12 mouse cellular contexts compared by ENCODE assay signal in genomic region chr8:88390749-88391148, GRCm38 (mm10). TPM values are rescaled to one million over a fixed set of nuclear protein-coding genes. Genes with fewer than 3 reads are reported as not detected.
DNase-seq lines count a peak whose midpoint lies in the region; ATAC-seq and TF ChIP-seq lines count a peak whose summit lies in the region.
"Had no signal": no experiment of that assay in that cellular context is flagged by ENCODE, and none has a peak within 500 bp of the region (broad histone marks: within the 10 kb centered on the region; RNA-seq: fewer than 3 reads in every experiment).

No protein-coding gene starts in this region.

- no peak overlapping the region for H3K9ac ChIP-seq in kidney, embryonic 14.5 days (ENCODE audit: low read depth, low read length)
- H3K9ac ChIP-seq: limb, embryonic 12.5 days had no signal

- 0 out of 2 replicates have a peak, but pooled peaks have one; percentile 8 for TF ChIP-seq CTCF in cortical plate, adult 2 months (IDR thresholded peaks at IDR 0.05; ENCODE audit: extremely low read depth, insufficient read depth, low read length)
- TF ChIP-seq CTCF in small intestine, adult 2 months (IDR thresholded peaks at IDR 0.05; ENCODE audit: extremely low read depth, insufficient read length, insufficient replicate concordance, low read depth, low read length) = peak; percentile 41; the same call in 1 of the 2 replicates

- H3K27me3 ChIP-seq in kidney, embryonic 14.5 days (ENCODE audit: control insufficient read depth, insufficient read depth, low read length) = no peaks in the 10 kb centered on the region
- no peaks in the 10 kb centered on the region for H3K27me3 ChIP-seq in small intestine, adult 2 months (ENCODE audit: control insufficient read depth, insufficient read depth, low read length)
- H3K27me3 ChIP-seq: limb, embryonic 12.5 days had no signal

- no peaks in the 10 kb centered on the region for H3K9me3 ChIP-seq in kidney, embryonic 14.5 days (ENCODE audit: control insufficient read depth, low read length)
- H3K9me3 ChIP-seq: limb, embryonic 12.5 days had no signal

- H3K4me2 ChIP-seq in kidney, embryonic 14.5 days (replicated peaks; ENCODE audit: low read depth, low read length) = no peak overlapping the region
- H3K4me2 ChIP-seq: limb, embryonic 12.5 days had no signal

- H3K36me3 ChIP-seq in kidney, embryonic 14.5 days (ENCODE audit: control insufficient read depth, insufficient read depth, low read length) = no peaks in the 10 kb centered on the region
- no peaks in the 10 kb centered on the region for H3K36me3 ChIP-seq in small intestine, adult 2 months (ENCODE audit: control insufficient read depth, insufficient read depth, low read length)
- H3K36me3 ChIP-seq: limb, embryonic 12.5 days had no signal

- DNase-seq in kidney, adult 9 months = peak; percentile 36
- DNase-seq in ES-CJ7 (ENCODE audit: low read depth, low spot score) = peak; percentile 57
- no peak for DNase-seq in testis, postnatal 14 days (ENCODE audit: low spot score)
- DNase-seq in urinary bladder, postnatal 4 days (ENCODE audit: low spot score in 2 of 2) = no peak
- no peak for DNase-seq in gastrocnemius, postnatal 10 days
- DNase-seq: adrenal gland, postnatal 25 days; heart, postnatal 4 days; right cerebral cortex, postnatal 4 days had no signal

- ATAC-seq in kidney, embryonic 14.5 days (ENCODE audit: low FRiP score, low TSS enrichment) = no peak

- no peaks in the 10 kb centered on the region for H3K4me1 ChIP-seq in kidney, embryonic 14.5 days (ENCODE audit: control insufficient read depth, insufficient read depth, low read length)
- no peaks in the 10 kb centered on the region for H3K4me1 ChIP-seq in cortical plate, adult 2 months (ENCODE audit: control insufficient read depth, insufficient read depth, low read length)
- H3K4me1 ChIP-seq in small intestine, adult 2 months (ENCODE audit: control insufficient read depth, insufficient read depth, insufficient read length, low read length) = no peaks in the 10 kb centered on the region
- H3K4me1 ChIP-seq: limb, embryonic 12.5 days had no signal

- no peak for TF ChIP-seq POLR2A in cortical plate, adult 2 months (IDR thresholded peaks at IDR 0.05; ENCODE audit: extremely low read depth, insufficient read depth, low read length)
- TF ChIP-seq POLR2A in small intestine, adult 2 months (IDR thresholded peaks at IDR 0.05; ENCODE audit: low read depth, low read length) = no peak

- H3K4me3 ChIP-seq in kidney, embryonic 14.5 days (ENCODE audit: low read length) = no peak overlapping the region
- H3K4me3 ChIP-seq in cortical plate, adult 2 months (ENCODE audit: insufficient read depth, low read length) = no peak overlapping the region
- H3K4me3 ChIP-seq in small intestine, adult 2 months (ENCODE audit: low read depth, low read length) = no peak overlapping the region
- H3K4me3 ChIP-seq: limb, embryonic 12.5 days had no signal

- H3K27ac ChIP-seq in kidney, embryonic 14.5 days (ENCODE audit: low read depth, low read length) = no peak overlapping the region
- no peak overlapping the region for H3K27ac ChIP-seq in cortical plate, adult 2 months (ENCODE audit: insufficient read depth, low read length)
- no peak overlapping the region for H3K27ac ChIP-seq in small intestine, adult 2 months (ENCODE audit: insufficient read depth, low read depth, low read length)
- H3K27ac ChIP-seq: limb, embryonic 12.5 days had no signal

- 95% methylated on average over 1 of the region's 1 CpGs for WGBS in kidney, embryonic 14.5 days
- WGBS in small intestine, adult 2 months = 79% methylated on average over 1 of the region's 1 CpGs

RNA-seq across cellular contexts. Expression of gene Brd7, which starts 28.8 kb away (rescaled TPM):
- 70.0 and 88.9 TPM in 2 replicates for polyA plus RNA-seq in kidney, embryonic 14.5 days (2014; fragmentation: Nextera tagmentation; extraction: Ambion mirVana)
- 54.2 and 59.2 TPM in 2 replicates for polyA plus RNA-seq in cortical plate, adult 2 months (2012; rRNA removed)
- polyA plus RNA-seq in small intestine, adult 2 months (2012; rRNA removed) = 7.0 and 13.1 TPM in 2 replicates
- 10 to 100 TPM; 61.2 to 73.3 TPM for total RNA-seq in gastrocnemius, postnatal 10 days (2021)

Comparison
In these comparisons a context has a peak if more than half of its experiments do, and no peak if none do; other contexts are left out.
1. DNase-seq: peak in kidney, adult 9 months (single experiment) and ES-CJ7 (single experiment); none in testis, postnatal 14 days (single experiment), urinary bladder, postnatal 4 days (0 of 2) and gastrocnemius, postnatal 10 days (single experiment).